Mouse (Mus musculus): ENCODE results near the gene Caskin2.

- TF ChIP-seq POLR2A (IDR thresholded peaks at IDR 0.05; ENCODE audit: low read depth, low read length), result no peak
- no peak for TF ChIP-seq CTCF (IDR thresholded peaks at IDR 0.05; ENCODE audit: extremely low read depth, insufficient read length, insufficient replicate concordance, low read depth, low read length)
Measured at GRCm38 (mm10) chr11:115831518-115831917, 18.1 kb upstream of the Caskin2 start.

Measured in small intestine, adult 2 months (tissue).